Comparison of ENCODE assay signal across 8 mouse cellular contexts in genomic region chr12:111678670-111678933, GRCm38 (mm10). TPM values are rescaled to one million over a fixed set of nuclear protein-coding genes. Genes with fewer than 3 reads are reported as not detected.
A peak's percentile ranks its signal among the peaks of the same experiment; 100 is the strongest.
DNase-seq lines count a peak whose midpoint lies in the region; ATAC-seq and TF ChIP-seq lines count a peak whose summit lies in the region.

No protein-coding gene starts in this region.

- no peaks in the 10 kb centered on the region for H3K27me3 ChIP-seq in forebrain, embryonic 14.5 days (replicated peaks; ENCODE audit: control insufficient read depth, insufficient read depth, low read length)
- peaks cover 8% of the 10 kb centered on the region for H3K27me3 ChIP-seq in liver, embryonic 14.5 days (ENCODE audit: control insufficient read depth, insufficient read depth, low read length)

- peak overlapping the region; percentile 83 for H3K9ac ChIP-seq in forebrain, embryonic 14.5 days (ENCODE audit: low read length)
- peak overlapping the region; percentile 85 for H3K9ac ChIP-seq in liver, embryonic 14.5 days (replicated peaks)

- 12% methylated on average over 13 of the region's 13 CpGs for WGBS in forebrain, embryonic 14.5 days
- 2% methylated on average over 13 of the region's 13 CpGs for WGBS in liver, embryonic 14.5 days (ENCODE audit: insufficient replicate concordance)

- H3K36me3 ChIP-seq in forebrain, embryonic 14.5 days (ENCODE audit: control insufficient read depth, insufficient read depth, low read length): peaks cover 18% of the 10 kb centered on the region
- no peaks in the 10 kb centered on the region for H3K36me3 ChIP-seq in liver, embryonic 14.5 days (replicated peaks; ENCODE audit: control insufficient read depth, insufficient read depth, low read depth)

- peak overlapping the region; percentile 66 for H3K4me3 ChIP-seq in forebrain, embryonic 14.5 days (ENCODE audit: low read depth, low read length)
- peak overlapping the region; percentile 91 to 96 for H3K4me3 ChIP-seq in liver, embryonic 14.5 days (ENCODE audit: insufficient read depth in 1 of 2, low read depth in 2 of 2, low read length in 2 of 2)

- ATAC-seq in forebrain, embryonic 14.5 days: no peak
- ATAC-seq in liver, embryonic 14.5 days (ENCODE audit: insufficient read depth): no peak

- no peak overlapping the region for H3K27ac ChIP-seq in forebrain, embryonic 14.5 days (ENCODE audit: low read depth, low read length)
- no peak overlapping the region for H3K27ac ChIP-seq in liver, embryonic 14.5 days

- TF ChIP-seq CTCF in liver, embryonic 14.5 days (IDR thresholded peaks at IDR 0.05; ENCODE audit: low read depth): no peak

- peaks cover 13% of the 10 kb centered on the region for H3K4me1 ChIP-seq in forebrain, embryonic 14.5 days (ENCODE audit: control insufficient read depth, insufficient read depth, low read length)
- peaks cover 8 to 12% of the 10 kb centered on the region in 2 experiments; a peak in 3 of 4 replicates for H3K4me1 ChIP-seq in liver, embryonic 14.5 days (replicated peaks; ENCODE audit: control insufficient read depth in 2 of 2, insufficient read depth in 2 of 2, low read length in 1 of 2)

- H3K4me2 ChIP-seq in forebrain, embryonic 14.5 days (ENCODE audit: low read length): peak overlapping the region; percentile 94
- peak overlapping the region; percentile 96 for H3K4me2 ChIP-seq in liver, embryonic 14.5 days (ENCODE audit: low read depth)

- intact Hi-C loops in left cerebral cortex, postnatal 4 days (cut with DNase I): no loop called here

- no peak for TF ChIP-seq EP300 in liver, embryonic 14.5 days (IDR thresholded peaks at IDR 0.05; ENCODE audit: low read depth)

- peak; percentile 5 for DNase-seq in embryo, embryonic 10 days (ENCODE audit: low spot score)
- no peak for DNase-seq in embryo, embryonic 9.5 days (ENCODE audit: extremely low spot score)
- DNase-seq in A20 (ENCODE audit: low read depth, low spot score): peak; percentile 16
- no peak for DNase-seq in forebrain, embryonic 14.5 days (ENCODE audit: low spot score)
- no peak for DNase-seq in liver, embryonic 14.5 days (ENCODE audit: low read depth in 3 of 3, low spot score in 3 of 3)
- no peak for DNase-seq in urinary bladder, postnatal 10 days (ENCODE audit: low spot score)
- no peak for DNase-seq in embryo, embryonic 11 days
- no peak for DNase-seq in left cerebral cortex, postnatal 4 days

- H3K9me3 ChIP-seq in forebrain, embryonic 14.5 days (replicated peaks; ENCODE audit: control insufficient read depth, low read length): no peaks in the 10 kb centered on the region
- H3K9me3 ChIP-seq in liver, embryonic 14.5 days (ENCODE audit: control insufficient read depth, low read length): no peaks in the 10 kb centered on the region

RNA-seq across cellular contexts. Expression of gene Trmt61a, which starts 0.7 kb away (rescaled TPM):
- 5.8 and 7.8 TPM in 2 replicates for polyA plus RNA-seq in forebrain, embryonic 14.5 days (2014; fragmentation: Nextera tagmentation; extraction: Ambion mirVana)
- polyA plus RNA-seq in liver, embryonic 14.5 days (2012; rRNA removed): 19.3 and 32.7 TPM in 2 replicates
- 3.3 and 4.4 TPM in 2 replicates for polyA plus RNA-seq in liver, embryonic 14.5 days (2014; fragmentation: Nextera tagmentation; extraction: Ambion mirVana)
- 10 to 100 TPM; 21.3 to 22.0 TPM for total RNA-seq in left cerebral cortex, postnatal 4 days (2021)

RNA-seq across cellular contexts. Expression of gene Ckb, which starts 6.5 kb away (rescaled TPM):
- 1,532 and 1,552 TPM in 2 replicates for polyA plus RNA-seq in forebrain, embryonic 14.5 days (2014; fragmentation: Nextera tagmentation; extraction: Ambion mirVana)
- polyA plus RNA-seq in liver, embryonic 14.5 days (2012; rRNA removed): 26.5 and 31.4 TPM in 2 replicates
- 26.1 and 28.0 TPM in 2 replicates for polyA plus RNA-seq in liver, embryonic 14.5 days (2014; fragmentation: Nextera tagmentation; extraction: Ambion mirVana)
- total RNA-seq in left cerebral cortex, postnatal 4 days (2021): 100 to 1,000 TPM; 638 to 668 TPM

RNA-seq across cellular contexts. Expression of gene Bag5, which starts 34.5 kb away (rescaled TPM):
- 60.4 and 65.8 TPM in 2 replicates for polyA plus RNA-seq in forebrain, embryonic 14.5 days (2014; fragmentation: Nextera tagmentation; extraction: Ambion mirVana)
- polyA plus RNA-seq in liver, embryonic 14.5 days (2012; rRNA removed): 5.5 and 9.8 TPM in 2 replicates
- 15.2 and 15.5 TPM in 2 replicates for polyA plus RNA-seq in liver, embryonic 14.5 days (2014; fragmentation: Nextera tagmentation; extraction: Ambion mirVana)
- total RNA-seq in left cerebral cortex, postnatal 4 days (2021): 10 to 100 TPM; 42.0 to 43.6 TPM

RNA-seq across cellular contexts. Expression of gene Apopt1, which starts 34.5 kb away (rescaled TPM):
- 47.1 and 50.8 TPM in 2 replicates for polyA plus RNA-seq in forebrain, embryonic 14.5 days (2014; fragmentation: Nextera tagmentation; extraction: Ambion mirVana)
- 7.5 and 13.4 TPM in 2 replicates for polyA plus RNA-seq in liver, embryonic 14.5 days (2012; rRNA removed)
- polyA plus RNA-seq in liver, embryonic 14.5 days (2014; fragmentation: Nextera tagmentation; extraction: Ambion mirVana): 19.3 and 20.0 TPM in 2 replicates
- 10 to 100 TPM; 27.0 to 33.0 TPM for total RNA-seq in left cerebral cortex, postnatal 4 days (2021)

Comparison
In these comparisons a context has a peak if more than half of its experiments do, and no peak if none do; other contexts are left out.
1. DNase-seq: peak in embryo, embryonic 10 days (single experiment) and A20 (single experiment); none in embryo, embryonic 9.5 days (single experiment), forebrain, embryonic 14.5 days (single experiment), liver, embryonic 14.5 days (0 of 3), urinary bladder, postnatal 10 days (single experiment), embryo, embryonic 11 days (single experiment) and left cerebral cortex, postnatal 4 days (single experiment).
2. RNA of gene Ckb, which starts 6.5 kb away (polyA plus RNA-seq): 1,532 to 1,552 TPM in forebrain, embryonic 14.5 days; 26.1 to 31.4 TPM in liver, embryonic 14.5 days; every median in the first group is over 10 times any median in the second.